Mouse (Mus musculus) adrenal gland, adult 8-10 months (tissue): ENCODE data around the gene Ntn5. TPM values are rescaled to one million over a fixed set of nuclear protein-coding genes. Genes with fewer than 3 reads are reported as not detected.
A peak's percentile ranks its signal among the peaks of the same experiment; 100 is the strongest.
"Not testable (repeated sequence)": the region's sequence is repeated elsewhere in the genome, so short reads cannot be mapped to it uniquely, and the experiment has no call there.

Experiments
- DNase-seq: peaks from one replicate; pipeline ENCODE4 v3.0.0; 2022
- total RNA-seq, 4 experiments: library from RNA; stranded (reverse); gene quantifications; 2 replicates each; pipeline ENCODE4 v1.2.4; 2022

Gene Ntn5
- total RNA-seq = under 1 TPM in 3 of 4 experiments, not detected in 1; 0.21 to 0.68 (median 0.32) TPM

- no peak for DNase-seq
Measured at GRCm38 (mm10) chr7:45683396-45684050, at the start of gene Ntn5. Gene Ntn5 (plus strand): TSS chr7:45684022.

- DNase-seq = no peak
Measured at GRCm38 (mm10) chr7:45634946-45635681, 48.7 kb upstream of the Ntn5 start.

- DNase-seq = no peak
Measured at GRCm38 (mm10) chr7:45635711-45636688, 47.8 kb upstream of the Ntn5 start.

- DNase-seq = no peak
Measured at GRCm38 (mm10) chr7:45637710-45638109, 46.1 kb upstream of the Ntn5 start.

GRCm38 (mm10) chr7:45638623-45639401 lies 45.0 kb upstream of the Ntn5 start:
- peak; percentile 92 for DNase-seq

GRCm38 (mm10) chr7:45639561-45640027 lies 44.2 kb upstream of the Ntn5 start, which contains the start of gene Mamstr:
Gene Mamstr (plus strand): TSS chr7:45639977.
- DNase-seq = no peak

GRCm38 (mm10) chr7:45640191-45640957 lies 43.4 kb upstream of the Ntn5 start:
- DNase-seq = no peak

- DNase-seq = no peak
Measured at GRCm38 (mm10) chr7:45641391-45642040, 42.3 kb upstream of the Ntn5 start.

GRCm38 (mm10) chr7:45642083-45642482 lies 41.7 kb upstream of the Ntn5 start:
- no peak for DNase-seq

GRCm38 (mm10) chr7:45642503-45643255 lies 41.1 kb upstream of the Ntn5 start:
- DNase-seq = no peak

- peak; percentile 88 for DNase-seq
Measured at GRCm38 (mm10) chr7:45643441-45644178, 40.2 kb upstream of the Ntn5 start.

- DNase-seq = no peak
Measured at GRCm38 (mm10) chr7:45644183-45644582, 39.6 kb upstream of the Ntn5 start.

GRCm38 (mm10) chr7:45644872-45645590 lies 38.8 kb upstream of the Ntn5 start:
- no peak for DNase-seq

- DNase-seq = no peak
Measured at GRCm38 (mm10) chr7:45645591-45645971, 38.2 kb upstream of the Ntn5 start.

- DNase-seq = no peak
Measured at GRCm38 (mm10) chr7:45646671-45647070, 37.2 kb upstream of the Ntn5 start.

- no peak for DNase-seq
Measured at GRCm38 (mm10) chr7:45649351-45649750, 34.5 kb upstream of the Ntn5 start.

GRCm38 (mm10) chr7:45650484-45650883 lies 33.3 kb upstream of the Ntn5 start:
- not testable (repeated sequence) for DNase-seq

- DNase-seq = no peak
Measured at GRCm38 (mm10) chr7:45654424-45655047, 29.3 kb upstream of the Ntn5 start.
